Comparison of ENCODE assay signal across 9 mouse cellular contexts in genomic region chr19:25665486-25666339, GRCm38 (mm10). TPM values are rescaled to one million over a fixed set of nuclear protein-coding genes. Genes with fewer than 3 reads are reported as not detected.
DNase-seq lines count a peak whose midpoint lies in the region; ATAC-seq and TF ChIP-seq lines count a peak whose summit lies in the region.
"Had no signal": no experiment of that assay in that cellular context is flagged by ENCODE, and none has a peak within 500 bp of the region (broad histone marks: within the 10 kb centered on the region; RNA-seq: fewer than 3 reads in every experiment).

No protein-coding gene starts in this region.

- no peak overlapping the region for H3K27ac ChIP-seq in kidney, embryonic 15.5 days
- H3K27ac ChIP-seq in kidney, adult 2 months (ENCODE audit: insufficient read depth, low read depth, low read length) = no peak overlapping the region
- no peak overlapping the region for H3K27ac ChIP-seq in embryonic facial prominence, embryonic 10.5 days (replicated peaks)
- H3K27ac ChIP-seq in midbrain, embryonic 12.5 days (replicated peaks) = no peak overlapping the region

- H3K4me1 ChIP-seq in kidney, embryonic 15.5 days = peaks cover 10% of the 10 kb centered on the region; the same call in 1 of the 2 replicates
- H3K4me1 ChIP-seq in kidney, adult 2 months (ENCODE audit: control insufficient read depth, insufficient read depth, low read length) = no peaks in the 10 kb centered on the region
- H3K4me1 ChIP-seq in embryonic facial prominence, embryonic 10.5 days = peaks cover 10% of the 10 kb centered on the region
- H3K4me1 ChIP-seq in midbrain, embryonic 12.5 days = 0 out of 2 replicates have a peak, but pooled peaks cover 2% of the 10 kb centered on the region

- no peak for DNase-seq in kidney, adult 2 months
- DNase-seq in ZHBTc4 (ENCODE audit: low read depth, low spot score) = peak; percentile 59
- peak; percentile 57 for DNase-seq in embryonic facial prominence, embryonic 10.5 days (ENCODE audit: low spot score)
- DNase-seq in frontal cortex, postnatal 25 days (ENCODE audit: low spot score in 2 of 2) = no peak
- DNase-seq: cerebellum, postnatal 36 days; lung, postnatal 36 days had no signal

- no peak for TF ChIP-seq POLR2A in kidney, adult 2 months (IDR thresholded peaks at IDR 0.05; ENCODE audit: low read depth, low read length)

- no peaks in the 10 kb centered on the region for H3K9me3 ChIP-seq in kidney, embryonic 15.5 days (replicated peaks)
- no peaks in the 10 kb centered on the region for H3K9me3 ChIP-seq in embryonic facial prominence, embryonic 10.5 days
- H3K9me3 ChIP-seq in midbrain, embryonic 12.5 days = no peaks in the 10 kb centered on the region

- no peaks in the 10 kb centered on the region for H3K36me3 ChIP-seq in kidney, embryonic 15.5 days
- no peaks in the 10 kb centered on the region for H3K36me3 ChIP-seq in kidney, adult 2 months (ENCODE audit: control insufficient read depth, insufficient read depth, low read length)
- H3K36me3 ChIP-seq in embryonic facial prominence, embryonic 10.5 days (replicated peaks) = no peaks in the 10 kb centered on the region
- no peaks in the 10 kb centered on the region for H3K36me3 ChIP-seq in midbrain, embryonic 12.5 days

- 2% methylated on average over 31 of the region's 31 CpGs for WGBS in kidney, embryonic 15.5 days
- 4% methylated on average over 31 of the region's 31 CpGs for WGBS in kidney, adult 2 months
- WGBS in embryonic facial prominence, embryonic 10.5 days = 2% methylated on average over 31 of the region's 31 CpGs
- 2% methylated on average over 31 of the region's 31 CpGs for WGBS in midbrain, embryonic 12.5 days

- peak overlapping the region; percentile 26 for H3K4me2 ChIP-seq in kidney, embryonic 15.5 days
- H3K4me2 ChIP-seq in midbrain, embryonic 12.5 days (replicated peaks) = peak overlapping the region; percentile 31

- H3K9ac ChIP-seq in kidney, embryonic 15.5 days = no peak overlapping the region
- no peak overlapping the region for H3K9ac ChIP-seq in midbrain, embryonic 12.5 days (replicated peaks)

- peaks cover 97% of the 10 kb centered on the region for H3K27me3 ChIP-seq in kidney, embryonic 15.5 days
- H3K27me3 ChIP-seq in kidney, adult 2 months (replicated peaks; ENCODE audit: control insufficient read depth, insufficient read depth, low read length) = peaks cover 1% of the 10 kb centered on the region; the same call in 1 of the 2 replicates
- H3K27me3 ChIP-seq in embryonic facial prominence, embryonic 10.5 days (replicated peaks; ENCODE audit: low read depth, poor library complexity, severe bottlenecking) = peaks cover 73% of the 10 kb centered on the region
- H3K27me3 ChIP-seq in midbrain, embryonic 12.5 days = peaks cover 74% of the 10 kb centered on the region

- no peak for ATAC-seq in kidney, embryonic 15.5 days (replicated peaks; ENCODE audit: low FRiP score)
- ATAC-seq in midbrain, embryonic 12.5 days (ENCODE audit: low FRiP score, low read depth) = no peak
- no peak; the same call in 1 of the 2 replicates for ATAC-seq in granulocyte monocyte progenitor cell, adult 5-6 weeks (replicated peaks; ENCODE audit: poor library complexity, severe bottlenecking)

- TF ChIP-seq CTCF in kidney, adult 2 months (conservative IDR thresholded peaks at IDR 0.05; ENCODE audit: insufficient read depth, insufficient read length, low read depth, low read length) = no peak

- no peak overlapping the region for H3K4me3 ChIP-seq in kidney, embryonic 15.5 days (replicated peaks)
- no peak overlapping the region for H3K4me3 ChIP-seq in kidney, adult 2 months (ENCODE audit: insufficient read depth, low read depth, low read length)
- H3K4me3 ChIP-seq in embryonic facial prominence, embryonic 10.5 days = peak overlapping the region; percentile 30
- 0 out of 2 replicates have a peak overlapping the region, but pooled peaks have one; percentile 4 for H3K4me3 ChIP-seq in midbrain, embryonic 12.5 days

RNA-seq across cellular contexts. Expression of gene Dmrt2, which starts 6.5 kb away (rescaled TPM):
- 2.0 and 2.1 TPM in 2 replicates for polyA plus RNA-seq in kidney, embryonic 15.5 days (2015; fragmentation: Nextera tagmentation; extraction: Ambion mirVana)
- 4.7 and 4.8 TPM in 2 replicates for polyA plus RNA-seq in kidney, adult 2 months (2012; rRNA removed)
- 1.3 and 1.6 TPM in 2 replicates for polyA plus RNA-seq in embryonic facial prominence, embryonic 10.5 days (2016; fragmentation: Nextera tagmentation; extraction: Ambion mirVana)
- polyA plus RNA-seq in midbrain, embryonic 12.5 days (2016; fragmentation: Nextera tagmentation; extraction: Ambion mirVana) = 0.22 and 0.29 TPM in 2 replicates
- 0.82 TPM in 1 of 2 replicates, not detected in the other for total RNA-seq in granulocyte monocyte progenitor cell, adult 5-6 weeks (2014; fragmentation: Nextera tagmentation)
- total RNA-seq in granulocyte monocyte progenitor cell, adult 5-6 weeks (2017) = not detected in 2 replicates

RNA-seq across cellular contexts. Expression of gene Dmrt3, which starts 55.6 kb away (rescaled TPM):
- polyA plus RNA-seq in kidney, embryonic 15.5 days (2015; fragmentation: Nextera tagmentation; extraction: Ambion mirVana) = not detected in 2 replicates
- not detected in 2 replicates for polyA plus RNA-seq in kidney, adult 2 months (2012; rRNA removed)
- 1.7 and 2.1 TPM in 2 replicates for polyA plus RNA-seq in embryonic facial prominence, embryonic 10.5 days (2016; fragmentation: Nextera tagmentation; extraction: Ambion mirVana)
- 1.0 and 2.9 TPM in 2 replicates for polyA plus RNA-seq in midbrain, embryonic 12.5 days (2016; fragmentation: Nextera tagmentation; extraction: Ambion mirVana)
- not detected in 2 replicates for total RNA-seq in granulocyte monocyte progenitor cell, adult 5-6 weeks (2014; fragmentation: Nextera tagmentation)
- not detected in 2 replicates for total RNA-seq in granulocyte monocyte progenitor cell, adult 5-6 weeks (2017)

Comparison
In these comparisons a context has a peak if more than half of its experiments do, and no peak if none do; other contexts are left out.
1. H3K4me3 ChIP-seq: peak in embryonic facial prominence, embryonic 10.5 days (single experiment) and midbrain, embryonic 12.5 days (single experiment); none in kidney, embryonic 15.5 days (single experiment) and kidney, adult 2 months (single experiment).
2. DNase-seq: peak in ZHBTc4 (single experiment) and embryonic facial prominence, embryonic 10.5 days (single experiment); none in kidney, adult 2 months (single experiment) and frontal cortex, postnatal 25 days (0 of 2).